Mouse (Mus musculus): ENCODE results near the gene Adap1. TPM values are rescaled to one million over a fixed set of nuclear protein-coding genes. Genes with fewer than 3 reads are reported as not detected.

Adap1 gene
- polyA plus RNA-seq (2016; fragmentation: Nextera tagmentation; extraction: Ambion mirVana): 0.37 and 0.53 TPM in 2 replicates

DNA sequence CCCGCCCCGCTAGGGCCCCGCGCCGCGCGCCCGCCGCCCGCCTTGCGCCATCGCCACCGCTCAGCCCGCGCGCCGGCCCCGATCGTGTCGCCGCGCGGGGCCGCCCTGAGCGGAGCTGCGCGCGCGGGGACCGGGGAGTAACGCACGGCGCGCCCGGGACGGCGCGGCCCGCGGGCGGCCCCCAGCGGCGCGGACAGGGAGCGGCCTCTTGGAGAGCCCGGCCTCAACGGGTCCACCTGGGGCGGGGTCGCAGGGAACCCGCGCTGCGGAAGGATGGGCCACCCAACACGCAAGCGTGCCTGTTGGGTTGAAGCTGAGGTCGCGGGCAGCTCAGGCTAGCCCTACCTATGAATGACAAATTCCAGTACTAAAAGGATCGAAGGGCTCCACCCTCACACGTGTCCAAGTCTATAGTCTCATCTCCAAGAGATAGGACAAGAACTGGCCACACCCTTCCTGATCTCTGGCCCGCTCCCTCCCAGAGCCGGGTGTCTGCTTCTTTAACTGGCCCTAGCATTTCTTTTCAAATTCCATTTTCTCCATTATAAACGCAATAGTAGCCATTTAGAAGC is at the start of gene Adap1:
Gene Adap1, minus strand, starts transcription at position 228 of the 572 bp plus-strand sequence.
- Histone ChIP-seq H3K4me3 (peak within 1 kb of the TSS; percentile 75), H3K27ac (replicated peaks) (peak within 1 kb of the TSS; percentile 68)

DNA sequence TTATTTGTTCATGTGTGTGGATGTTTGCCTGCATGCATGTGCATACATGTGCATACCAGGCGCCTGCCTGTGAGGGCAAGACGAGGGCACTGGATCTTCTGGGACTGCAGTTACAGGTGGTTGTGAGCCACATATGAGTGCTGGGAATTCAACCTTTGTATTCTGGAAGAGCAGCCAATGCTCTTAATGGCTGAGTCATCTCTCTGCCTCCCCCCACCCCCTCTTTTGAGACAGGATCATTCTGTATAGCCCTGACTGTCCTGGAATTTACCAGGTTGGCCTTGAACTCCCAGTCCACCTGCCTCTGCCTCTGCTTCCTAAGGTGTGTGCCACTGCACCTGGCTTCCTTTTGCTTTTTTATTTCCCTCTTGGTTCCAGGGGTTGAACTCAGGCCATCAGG is 49.4 kb upstream of the Adap1 start:
- no peak for DNase-seq (ENCODE audit: low spot score)
- Histone ChIP-seq H3K4me1 (peaks cover 59% of the 10 kb centered on the region), H3K4me3 (no peak overlapping the region), H3K27ac (replicated peaks) (no peak overlapping the region), H3K9me3 (replicated peaks) (no peaks in the 10 kb centered on the region), H3K36me3 (no peaks in the 10 kb centered on the region), H3K27me3 (ENCODE audit: low read depth, poor library complexity, severe bottlenecking) (no peaks in the 10 kb centered on the region)
- WGBS: 89% methylated on average over 2 of the region's 2 CpGs

More for the DNA sequence above, at the start of gene Adap1:
- peak; percentile 45 for DNase-seq (ENCODE audit: low spot score)
- 9% methylated on average over 61 of the region's 61 CpGs for WGBS
- Histone ChIP-seq H3K27me3 (ENCODE audit: low read depth, poor library complexity, severe bottlenecking) (peaks cover 56% of the 10 kb centered on the region), H3K36me3 (no peaks in the 10 kb centered on the region), H3K9me3 (replicated peaks) (no peaks in the 10 kb centered on the region), H3K4me1 (peaks cover 15% of the 10 kb centered on the region)

DNA sequence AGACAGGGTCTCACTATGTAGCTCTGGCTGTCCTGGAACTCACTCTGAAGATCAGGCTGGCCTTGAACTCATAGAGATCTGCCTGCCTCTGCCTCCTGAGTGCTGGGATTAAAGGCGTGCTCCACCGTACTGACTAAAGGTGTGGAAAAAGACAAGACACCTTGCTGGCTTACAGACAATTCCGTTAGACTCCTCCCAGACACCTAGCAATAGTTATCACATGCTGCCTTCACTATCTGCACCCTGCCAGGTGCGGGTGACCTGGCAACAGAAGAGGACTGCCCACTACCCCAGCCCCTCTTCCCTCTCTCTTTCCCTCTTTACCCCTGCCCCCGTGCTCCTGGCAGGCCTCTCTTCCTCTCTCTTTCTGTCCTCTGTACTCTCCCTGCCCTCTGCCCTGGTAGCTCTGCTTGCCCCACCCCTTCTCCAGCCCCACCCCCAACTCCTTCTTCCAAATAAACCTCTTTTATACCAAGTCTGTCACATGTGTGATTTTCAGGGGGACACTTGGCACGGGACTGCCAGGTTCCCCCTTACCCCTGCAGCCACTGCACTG is 48.5 kb upstream of the Adap1 start:
- Histone ChIP-seq H3K4me3 (no peak overlapping the region), H3K9me3 (replicated peaks) (no peaks in the 10 kb centered on the region), H3K27me3 (ENCODE audit: low read depth, poor library complexity, severe bottlenecking) (no peaks in the 10 kb centered on the region), H3K4me1 (peaks cover 55% of the 10 kb centered on the region), H3K36me3 (no peaks in the 10 kb centered on the region), H3K27ac (replicated peaks) (no peak overlapping the region)
- DNase-seq (ENCODE audit: low spot score): no peak
- WGBS: 89% methylated on average over 6 of the region's 6 CpGs

DNA sequence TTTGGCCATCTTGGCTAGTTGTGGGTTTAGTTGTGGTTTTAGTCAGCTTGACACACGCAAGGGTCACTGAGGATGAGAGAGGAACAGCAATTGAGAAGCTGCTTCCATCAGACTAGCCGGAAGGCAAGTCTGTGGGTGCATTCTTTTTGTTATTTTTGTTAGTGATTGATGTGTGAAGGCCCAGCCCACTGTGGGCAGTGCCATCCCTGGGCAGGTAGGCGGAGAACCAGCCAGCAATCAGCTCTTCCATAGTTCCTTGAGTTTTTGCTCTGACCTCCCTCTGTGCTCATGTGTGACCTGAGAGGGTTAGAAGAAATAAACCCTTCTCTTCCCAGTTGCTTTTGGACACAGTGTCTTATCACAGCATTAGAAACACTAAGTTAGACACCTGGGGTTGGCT is 47.7 kb upstream of the Adap1 start:
- no peaks in the 10 kb centered on the region for H3K36me3 ChIP-seq
- H3K27ac ChIP-seq (replicated peaks): no peak overlapping the region
- 87% methylated on average over 3 of the region's 3 CpGs for WGBS
- H3K4me1 ChIP-seq: peaks cover 49% of the 10 kb centered on the region
- DNase-seq (ENCODE audit: low spot score): no peak
- H3K27me3 ChIP-seq (ENCODE audit: low read depth, poor library complexity, severe bottlenecking): no peaks in the 10 kb centered on the region
- no peaks in the 10 kb centered on the region for H3K9me3 ChIP-seq (replicated peaks)
- no peak overlapping the region for H3K4me3 ChIP-seq

DNA sequence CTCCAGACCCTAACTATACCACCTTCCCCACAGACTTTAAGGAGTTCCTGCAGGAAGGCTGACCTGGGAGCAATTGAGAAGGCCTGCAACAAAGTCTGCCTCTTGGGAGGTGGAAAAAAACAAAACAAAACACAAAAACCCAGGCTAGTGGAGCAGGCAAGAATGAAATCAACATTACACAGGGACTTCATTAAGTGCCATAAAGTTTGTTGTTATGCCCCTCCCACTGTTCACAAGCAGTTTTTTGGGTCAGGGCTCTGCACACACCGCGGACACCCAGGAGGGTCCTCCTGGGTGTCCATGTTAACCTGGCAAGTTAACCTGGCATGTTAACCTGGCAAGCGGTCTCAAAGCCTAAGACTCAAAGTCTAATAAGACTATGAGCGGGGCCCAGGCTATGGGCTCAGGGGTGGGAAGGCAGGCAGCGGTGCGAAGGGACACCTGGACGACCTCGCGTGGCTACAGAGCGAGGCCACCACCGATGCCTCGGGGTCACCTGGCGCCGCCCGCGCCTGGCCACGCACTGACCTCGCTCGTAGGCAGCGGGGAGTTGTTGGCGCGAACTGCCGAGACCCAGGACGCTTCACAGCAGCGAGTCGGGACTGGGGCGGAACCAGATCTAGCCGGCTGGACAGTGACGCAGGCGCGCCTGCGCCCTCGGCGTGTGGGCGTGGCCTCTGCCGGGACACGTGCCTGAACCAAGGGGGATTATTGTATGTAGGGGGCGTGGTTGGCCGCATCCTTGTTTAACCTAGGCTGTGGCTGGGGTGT is 46.4 kb upstream of the Adap1 start:
- DNase-seq (ENCODE audit: low spot score): peak; percentile 91
- peak overlapping the region; percentile 76 for H3K4me3 ChIP-seq
- WGBS: 2% methylated on average over 39 of the region's 39 CpGs
- peaks cover 43% of the 10 kb centered on the region for H3K4me1 ChIP-seq
- H3K36me3 ChIP-seq: no peaks in the 10 kb centered on the region
- no peaks in the 10 kb centered on the region for H3K9me3 ChIP-seq (replicated peaks)
- peak overlapping the region; percentile 95 for H3K27ac ChIP-seq (replicated peaks)
- no peaks in the 10 kb centered on the region for H3K27me3 ChIP-seq (ENCODE audit: low read depth, poor library complexity, severe bottlenecking)

DNA sequence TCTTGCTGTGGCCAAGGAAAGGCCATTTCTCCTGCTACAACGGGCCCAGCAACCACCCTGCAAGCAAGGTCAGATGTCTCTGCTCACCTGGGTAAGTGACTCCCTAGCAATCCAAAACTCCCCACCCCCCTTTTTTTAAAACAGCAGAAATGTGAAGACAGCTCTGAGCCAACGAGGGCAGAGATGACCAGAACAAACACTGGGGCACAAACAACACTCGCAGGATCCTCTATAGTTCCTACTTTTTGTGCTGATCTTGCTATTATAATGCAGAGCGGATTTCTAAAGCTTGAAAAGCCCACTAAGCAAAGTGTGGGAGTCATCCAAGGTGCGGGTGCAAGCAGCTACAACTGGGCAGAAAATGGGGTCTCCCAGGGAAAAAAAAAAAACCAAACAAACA is 45.7 kb upstream of the Adap1 start:
- DNase-seq (ENCODE audit: low spot score): no peak
- H3K36me3 ChIP-seq: no peaks in the 10 kb centered on the region
- H3K27me3 ChIP-seq (ENCODE audit: low read depth, poor library complexity, severe bottlenecking): no peaks in the 10 kb centered on the region
- H3K4me3 ChIP-seq: peak overlapping the region; percentile 76; the same call in 1 of the 2 replicates
- H3K9me3 ChIP-seq (replicated peaks): no peaks in the 10 kb centered on the region
- WGBS: 59% methylated on average over 5 of the region's 5 CpGs
- H3K4me1 ChIP-seq: peaks cover 47% of the 10 kb centered on the region
- H3K27ac ChIP-seq (replicated peaks): peak overlapping the region; percentile 7; the same call in 1 of the 2 replicates

DNA sequence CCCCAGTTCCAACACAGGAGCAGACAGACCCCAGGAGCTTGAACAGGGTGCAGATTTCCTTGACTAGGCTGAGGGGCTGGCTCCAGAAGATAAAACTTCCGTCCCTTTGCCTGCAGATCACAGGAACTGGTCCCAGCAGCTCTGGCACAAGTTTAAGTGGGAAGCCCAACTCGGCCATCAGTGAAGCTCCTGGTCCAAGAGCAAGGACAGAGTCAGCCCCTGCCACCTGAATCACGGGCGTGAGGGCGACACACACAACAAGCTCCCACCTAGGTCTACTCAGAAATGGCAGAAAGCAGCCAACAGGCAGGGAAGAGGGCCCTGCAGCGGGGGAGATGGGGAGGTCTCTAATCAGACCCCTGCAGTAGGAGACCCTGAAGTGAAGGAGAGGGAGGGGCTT is 44.9 kb upstream of the Adap1 start:
- peak overlapping the region; percentile 7; the same call in 1 of the 2 replicates for H3K27ac ChIP-seq (replicated peaks)
- H3K9me3 ChIP-seq (replicated peaks): no peaks in the 10 kb centered on the region
- DNase-seq (ENCODE audit: low spot score): no peak
- no peaks in the 10 kb centered on the region for H3K36me3 ChIP-seq
- peaks cover 55% of the 10 kb centered on the region for H3K4me1 ChIP-seq
- H3K4me3 ChIP-seq: no peak overlapping the region
- H3K27me3 ChIP-seq (ENCODE audit: low read depth, poor library complexity, severe bottlenecking): no peaks in the 10 kb centered on the region
- 87% methylated on average over 6 of the region's 6 CpGs for WGBS

DNA sequence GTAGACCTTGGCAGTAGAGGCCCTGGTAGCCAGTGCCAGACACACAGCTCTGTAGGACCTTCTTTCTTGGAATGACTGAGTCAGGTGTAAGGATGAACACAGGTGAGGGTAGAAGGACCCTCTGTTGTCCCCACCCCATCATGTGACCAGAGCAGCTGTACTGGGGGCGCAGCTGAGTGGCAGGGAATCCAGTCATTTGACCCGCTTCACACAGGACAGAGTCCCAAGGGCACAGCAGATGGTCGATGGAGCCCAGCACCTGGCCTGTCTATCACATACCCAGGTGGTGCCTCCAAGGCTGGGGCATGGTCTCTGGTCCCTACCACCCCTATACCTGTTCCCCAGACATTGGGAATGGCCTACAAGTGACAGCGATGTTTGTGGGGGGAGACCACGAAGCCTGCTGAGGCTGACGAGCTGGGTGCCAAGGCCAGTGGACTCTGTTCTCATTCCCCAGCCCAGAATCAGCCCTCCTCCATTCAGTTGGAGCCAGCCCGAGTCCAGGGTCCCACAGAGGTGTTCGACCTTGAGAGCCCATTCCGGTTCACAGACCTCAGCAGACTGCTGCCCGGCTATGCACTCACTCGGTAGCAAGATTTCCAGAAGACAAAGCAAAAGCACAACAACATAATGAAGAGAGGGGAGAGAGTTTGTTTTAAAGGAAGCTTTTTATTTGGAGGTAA is 43.4 kb upstream of the Adap1 start:
- peaks cover 2% of the 10 kb centered on the region for H3K36me3 ChIP-seq
- peaks cover 62% of the 10 kb centered on the region for H3K4me1 ChIP-seq

DNA sequence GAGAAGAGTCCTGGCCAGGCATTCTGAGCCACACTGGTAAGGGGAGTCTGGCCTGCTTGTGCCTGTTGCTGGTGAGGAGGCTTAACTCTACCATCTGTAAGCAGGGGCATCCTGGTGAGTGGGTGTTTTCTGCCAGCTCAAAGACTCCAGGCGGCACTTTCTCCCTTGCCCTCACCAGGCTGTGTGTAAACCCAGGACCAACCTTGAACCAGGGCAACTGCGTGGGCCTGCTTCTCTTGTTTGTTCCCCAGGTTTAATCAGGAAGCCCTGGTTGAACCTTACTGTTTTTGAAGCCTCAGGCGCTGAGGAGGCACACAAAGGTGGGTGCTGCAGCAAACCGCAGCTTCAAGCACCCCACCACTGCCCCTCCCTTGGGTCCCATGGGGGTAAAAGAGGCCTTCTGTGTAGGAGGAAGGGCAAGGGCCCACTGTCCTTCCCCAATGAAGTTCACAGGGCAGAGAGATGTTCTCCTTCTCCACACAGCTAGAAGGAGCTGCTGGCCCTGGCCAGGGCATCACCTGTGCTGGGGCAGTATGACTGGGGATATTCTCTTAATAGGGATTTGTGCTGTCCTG is 42.5 kb upstream of the Adap1 start:
- WGBS: 90% methylated on average over 4 of the region's 4 CpGs
- no peaks in the 10 kb centered on the region for H3K9me3 ChIP-seq (replicated peaks)
- H3K27me3 ChIP-seq (ENCODE audit: low read depth, poor library complexity, severe bottlenecking): no peaks in the 10 kb centered on the region
- H3K4me1 ChIP-seq: peaks cover 59% of the 10 kb centered on the region
- DNase-seq (ENCODE audit: low spot score): no peak
- peaks cover 7% of the 10 kb centered on the region for H3K36me3 ChIP-seq
- no peak overlapping the region for H3K4me3 ChIP-seq
- no peak overlapping the region for H3K27ac ChIP-seq (replicated peaks)

More for the DNA sequence above, 43.4 kb upstream of the Adap1 start:
- Histone ChIP-seq H3K9me3 (replicated peaks) (no peaks in the 10 kb centered on the region), H3K27me3 (ENCODE audit: low read depth, poor library complexity, severe bottlenecking) (no peaks in the 10 kb centered on the region), H3K27ac (replicated peaks) (no peak overlapping the region), H3K4me3 (no peak overlapping the region)
- DNase-seq (ENCODE audit: low spot score): no peak
- 89% methylated on average over 11 of the region's 11 CpGs for whole genome bisulfite sequencing

DNA sequence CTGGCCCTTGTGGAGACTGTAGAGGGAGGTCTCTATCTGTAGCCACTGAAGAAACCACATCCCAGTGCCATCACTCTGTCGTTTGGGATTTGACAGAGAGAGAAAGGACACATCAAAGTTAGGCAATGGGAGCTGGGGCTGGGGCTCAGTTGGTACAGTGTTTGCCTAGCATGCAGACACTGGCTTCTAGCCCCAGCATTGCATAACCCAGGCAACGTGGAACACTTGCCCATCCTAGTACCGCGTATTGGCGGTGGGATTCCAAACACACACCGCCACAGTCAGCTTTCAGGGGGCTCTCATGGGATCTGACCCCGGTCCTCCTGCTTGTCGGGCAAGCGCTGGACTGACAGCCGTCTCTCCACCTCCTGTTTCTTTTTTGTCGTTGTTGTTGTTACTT is 41.1 kb upstream of the Adap1 start:
- DNase-seq (ENCODE audit: low spot score): no peak
- Histone ChIP-seq H3K4me1 (peaks cover 44% of the 10 kb centered on the region), H3K27me3 (ENCODE audit: low read depth, poor library complexity, severe bottlenecking) (no peaks in the 10 kb centered on the region), H3K9me3 (replicated peaks) (no peaks in the 10 kb centered on the region), H3K27ac (replicated peaks) (no peak overlapping the region), H3K4me3 (no peak overlapping the region), H3K36me3 (peaks cover 17% of the 10 kb centered on the region)
- WGBS: 84% methylated on average over 11 of the region's 11 CpGs

DNA sequence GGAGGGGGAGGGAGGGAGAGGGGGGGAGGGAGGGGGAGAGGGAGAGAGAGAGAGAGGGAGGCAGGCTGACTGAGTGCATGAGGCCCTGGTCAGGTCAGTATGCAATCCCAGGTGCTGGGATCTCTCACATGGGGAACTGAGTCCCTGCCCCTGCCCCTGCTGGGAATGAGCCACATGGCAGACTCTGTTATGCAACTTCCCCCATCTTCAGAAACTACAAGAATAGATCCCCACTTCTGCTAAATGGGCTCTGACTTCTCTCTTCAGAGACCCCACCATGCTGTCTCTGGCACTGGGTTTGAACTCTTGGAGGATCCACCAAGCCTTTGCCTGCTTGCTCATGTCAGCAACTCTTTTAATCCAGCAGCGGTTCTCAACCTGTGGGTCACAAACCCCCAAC is 40.4 kb upstream of the Adap1 start:
- 84% methylated on average over 1 of the region's 1 CpGs for WGBS
- DNase-seq (ENCODE audit: low spot score): no peak
- Histone ChIP-seq H3K9me3 (replicated peaks) (no peaks in the 10 kb centered on the region), H3K4me3 (no peak overlapping the region), H3K27ac (replicated peaks) (no peak overlapping the region), H3K36me3 (peaks cover 17% of the 10 kb centered on the region), H3K4me1 (peaks cover 38% of the 10 kb centered on the region), H3K27me3 (ENCODE audit: low read depth, poor library complexity, severe bottlenecking) (no peaks in the 10 kb centered on the region)

DNA sequence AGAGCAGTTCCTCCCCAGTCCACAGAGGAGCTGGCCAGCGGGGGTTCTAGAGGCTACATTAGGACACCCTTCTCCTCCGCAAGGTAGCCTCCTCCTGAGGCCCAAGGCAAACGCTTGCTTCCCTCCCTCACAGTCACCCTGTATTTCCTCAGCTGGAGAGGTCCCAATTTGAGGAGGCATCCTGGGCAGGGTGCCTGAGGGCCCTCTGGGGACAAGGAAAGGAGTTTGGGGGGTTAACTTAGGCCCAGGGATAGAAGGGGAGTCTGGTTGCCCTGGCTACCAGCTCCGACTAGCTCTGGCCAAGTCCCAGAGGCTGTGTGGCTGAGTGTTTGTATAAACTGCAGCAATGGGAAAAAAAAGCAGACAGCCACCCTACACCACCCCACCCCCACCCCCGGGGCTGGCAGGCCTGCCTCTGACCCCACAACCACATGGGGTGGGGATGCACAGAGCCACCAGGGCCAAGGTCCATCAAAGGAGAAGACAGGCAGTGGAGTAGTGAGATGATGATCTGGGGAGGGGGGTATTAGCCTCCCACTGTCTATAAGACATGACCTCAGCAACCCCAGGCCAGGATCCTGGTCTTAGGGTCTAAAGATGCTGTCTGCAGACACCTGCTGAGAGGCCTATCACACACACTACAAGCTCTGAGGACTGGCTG is 39.6 kb upstream of the Adap1 start:
- no peaks in the 10 kb centered on the region for H3K9me3 ChIP-seq (replicated peaks)
- H3K27me3 ChIP-seq (ENCODE audit: low read depth, poor library complexity, severe bottlenecking): no peaks in the 10 kb centered on the region
- 35% methylated on average over 5 of the region's 5 CpGs for WGBS
- H3K4me1 ChIP-seq: peaks cover 30% of the 10 kb centered on the region
- H3K36me3 ChIP-seq: peaks cover 23% of the 10 kb centered on the region
- no peak overlapping the region for H3K4me3 ChIP-seq
- DNase-seq (ENCODE audit: low spot score): no peak
- peak overlapping the region; percentile 69 for H3K27ac ChIP-seq (replicated peaks)

Measured in midbrain, embryonic 10.5 days (tissue).